Mouse (Mus musculus): Measurements from ENCODE around the gene Tbp. TPM values are rescaled to one million over a fixed set of nuclear protein-coding genes. Genes with fewer than 3 reads are reported as not detected.
"Not testable (repeated sequence)": the region's sequence is repeated elsewhere in the genome, so short reads cannot be mapped to it uniquely, and the experiment has no call there.

Gene Tbp
- polyA plus RNA-seq, 1 experiment from 2014 or later: 70.3 TPM

- WGBS: 56% methylated on average over 3 of the region's 3 CpGs
- Histone ChIP-seq H3K36me3 (ENCODE audit: control insufficient read depth, insufficient read depth, low read length) (peaks cover 8% of the 10 kb centered on the region), H3K4me3 (ENCODE audit: low read depth, low read length) (peak overlapping the region; percentile 71), H3K9ac (ENCODE audit: low read length) (peak overlapping the region; percentile 65; the same call in 1 of the 2 replicates), H3K4me1 (ENCODE audit: control insufficient read depth, insufficient read depth, low read length) (0 out of 2 replicates have a peak, but pooled peaks cover 2% of the 10 kb centered on the region), H3K27me3 (ENCODE audit: control insufficient read depth, insufficient read depth, low read length) (no peaks in the 10 kb centered on the region), H3K4me2 (ENCODE audit: low read depth, severe bottlenecking) (peak overlapping the region; percentile 70), H3K9me3 (ENCODE audit: control insufficient read depth, low read length) (no peaks in the 10 kb centered on the region), H3K27ac (replicated peaks; ENCODE audit: low read depth, low read length) (no peak overlapping the region)
- no peak for DNase-seq (ENCODE audit: low spot score)
- no peak for ATAC-seq (ENCODE audit: insufficient number of reproducible peaks, low FRiP score, low TSS enrichment, low read depth)
Measured at GRCm38 (mm10) chr17:15527811-15528136, 28.1 kb downstream of the Tbp start.

- H3K36me3 ChIP-seq (ENCODE audit: control insufficient read depth, insufficient read depth, low read length): peaks cover 8% of the 10 kb centered on the region
- H3K27me3 ChIP-seq (ENCODE audit: control insufficient read depth, insufficient read depth, low read length): no peaks in the 10 kb centered on the region
- H3K4me1 ChIP-seq (ENCODE audit: control insufficient read depth, insufficient read depth, low read length): 0 out of 2 replicates have a peak, but pooled peaks cover 2% of the 10 kb centered on the region
- ATAC-seq (ENCODE audit: insufficient number of reproducible peaks, low FRiP score, low TSS enrichment, low read depth): no peak
- no peak overlapping the region for H3K9ac ChIP-seq (ENCODE audit: low read length)
- DNase-seq (ENCODE audit: low spot score): no peak
- H3K9me3 ChIP-seq (ENCODE audit: control insufficient read depth, low read length): no peaks in the 10 kb centered on the region
- no peak overlapping the region for H3K27ac ChIP-seq (replicated peaks; ENCODE audit: low read depth, low read length)
- WGBS: 80% methylated on average over 2 of the region's 2 CpGs
- no peak overlapping the region for H3K4me3 ChIP-seq (ENCODE audit: low read depth, low read length)
- H3K4me2 ChIP-seq (ENCODE audit: low read depth, severe bottlenecking): no peak overlapping the region
Measured at GRCm38 (mm10) chr17:15528887-15529286, 29.2 kb downstream of the Tbp start.

GRCm38 (mm10) chr17:15530141-15530540 is 30.5 kb downstream of the Tbp start:
- DNase-seq (ENCODE audit: low spot score) (no peak), ATAC-seq (ENCODE audit: insufficient number of reproducible peaks, low FRiP score, low TSS enrichment, low read depth) (no peak)
- no peak overlapping the region for H3K4me3 ChIP-seq (ENCODE audit: low read depth, low read length)
- no peak overlapping the region for H3K9ac ChIP-seq (ENCODE audit: low read length)
- WGBS: 14% methylated on average over 5 of the region's 5 CpGs
- H3K36me3 ChIP-seq (ENCODE audit: control insufficient read depth, insufficient read depth, low read length): no peaks in the 10 kb centered on the region
- no peaks in the 10 kb centered on the region for H3K27me3 ChIP-seq (ENCODE audit: control insufficient read depth, insufficient read depth, low read length)
- H3K9me3 ChIP-seq (ENCODE audit: control insufficient read depth, low read length): no peaks in the 10 kb centered on the region
- no peak overlapping the region for H3K27ac ChIP-seq (replicated peaks; ENCODE audit: low read depth, low read length)
- 0 out of 2 replicates have a peak, but pooled peaks cover 2% of the 10 kb centered on the region for H3K4me1 ChIP-seq (ENCODE audit: control insufficient read depth, insufficient read depth, low read length)
- no peak overlapping the region for H3K4me2 ChIP-seq (ENCODE audit: low read depth, severe bottlenecking)

GRCm38 (mm10) chr17:15535162-15535800 is 35.6 kb downstream of the Tbp start:
- H3K36me3 ChIP-seq (ENCODE audit: control insufficient read depth, insufficient read depth, low read length): no peaks in the 10 kb centered on the region
- DNase-seq (ENCODE audit: low spot score) (no peak), ATAC-seq (ENCODE audit: insufficient number of reproducible peaks, low FRiP score, low TSS enrichment, low read depth) (no peak)
- WGBS: 65% methylated on average over 11 of the region's 11 CpGs
- no peak overlapping the region for H3K9ac ChIP-seq (ENCODE audit: low read length)
- H3K4me3 ChIP-seq (ENCODE audit: low read depth, low read length): no peak overlapping the region
- peaks cover 9% of the 10 kb centered on the region for H3K27me3 ChIP-seq (ENCODE audit: control insufficient read depth, insufficient read depth, low read length)
- no peak overlapping the region for H3K4me2 ChIP-seq (ENCODE audit: low read depth, severe bottlenecking)
- H3K4me1 ChIP-seq (ENCODE audit: control insufficient read depth, insufficient read depth, low read length): no peaks in the 10 kb centered on the region
- no peak overlapping the region for H3K27ac ChIP-seq (replicated peaks; ENCODE audit: low read depth, low read length)
- H3K9me3 ChIP-seq (ENCODE audit: control insufficient read depth, low read length): no peaks in the 10 kb centered on the region

- Histone ChIP-seq H3K9ac (ENCODE audit: low read length) (no peak overlapping the region), H3K36me3 (ENCODE audit: control insufficient read depth, insufficient read depth, low read length) (no peaks in the 10 kb centered on the region), H3K4me2 (ENCODE audit: low read depth, severe bottlenecking) (peak overlapping the region; percentile 88), H3K27ac (replicated peaks; ENCODE audit: low read depth, low read length) (no peak overlapping the region), H3K27me3 (ENCODE audit: control insufficient read depth, insufficient read depth, low read length) (peaks cover 9% of the 10 kb centered on the region), H3K4me3 (ENCODE audit: low read depth, low read length) (peak overlapping the region; percentile 41), H3K9me3 (ENCODE audit: control insufficient read depth, low read length) (no peaks in the 10 kb centered on the region), H3K4me1 (ENCODE audit: control insufficient read depth, insufficient read depth, low read length) (no peaks in the 10 kb centered on the region)
- WGBS: 19% methylated on average over 8 of the region's 8 CpGs
- DNase-seq (ENCODE audit: low spot score): no peak
- ATAC-seq (ENCODE audit: insufficient number of reproducible peaks, low FRiP score, low TSS enrichment, low read depth): no peak
Measured at GRCm38 (mm10) chr17:15535943-15536342, 36.3 kb downstream of the Tbp start.

- Histone ChIP-seq H3K9me3 (ENCODE audit: control insufficient read depth, low read length) (no peaks in the 10 kb centered on the region), H3K9ac (ENCODE audit: low read length) (peak overlapping the region; percentile 47), H3K4me2 (ENCODE audit: low read depth, severe bottlenecking) (peak overlapping the region; percentile 88), H3K4me3 (ENCODE audit: low read depth, low read length) (peak overlapping the region; percentile 41), H3K27ac (replicated peaks; ENCODE audit: low read depth, low read length) (no peak overlapping the region), H3K27me3 (ENCODE audit: control insufficient read depth, insufficient read depth, low read length) (peaks cover 9% of the 10 kb centered on the region), H3K36me3 (ENCODE audit: control insufficient read depth, insufficient read depth, low read length) (no peaks in the 10 kb centered on the region), H3K4me1 (ENCODE audit: control insufficient read depth, insufficient read depth, low read length) (no peaks in the 10 kb centered on the region)
- WGBS: under 1% methylated on average over 33 of the region's 33 CpGs
- ATAC-seq (ENCODE audit: insufficient number of reproducible peaks, low FRiP score, low TSS enrichment, low read depth): no peak
- peak; percentile 55 for DNase-seq (ENCODE audit: low spot score)
Measured at GRCm38 (mm10) chr17:15536457-15536904, 36.8 kb downstream of the Tbp start.

GRCm38 (mm10) chr17:15540309-15540708 is 40.6 kb downstream of the Tbp start:
- H3K27ac ChIP-seq (replicated peaks; ENCODE audit: low read depth, low read length): no peak overlapping the region
- no peaks in the 10 kb centered on the region for H3K36me3 ChIP-seq (ENCODE audit: control insufficient read depth, insufficient read depth, low read length)
- peaks cover 9% of the 10 kb centered on the region for H3K27me3 ChIP-seq (ENCODE audit: control insufficient read depth, insufficient read depth, low read length)
- no peaks in the 10 kb centered on the region for H3K4me1 ChIP-seq (ENCODE audit: control insufficient read depth, insufficient read depth, low read length)
- WGBS: 80% methylated on average over 4 of the region's 4 CpGs
- H3K9me3 ChIP-seq (ENCODE audit: control insufficient read depth, low read length): no peaks in the 10 kb centered on the region
- DNase-seq (ENCODE audit: low spot score) (no peak), ATAC-seq (ENCODE audit: insufficient number of reproducible peaks, low FRiP score, low TSS enrichment, low read depth) (no peak)
- no peak overlapping the region for H3K4me3 ChIP-seq (ENCODE audit: low read depth, low read length)
- H3K4me2 ChIP-seq (ENCODE audit: low read depth, severe bottlenecking): no peak overlapping the region
- H3K9ac ChIP-seq (ENCODE audit: low read length): no peak overlapping the region

GRCm38 (mm10) chr17:15543868-15544267 is 44.2 kb downstream of the Tbp start:
- H3K4me1 ChIP-seq (ENCODE audit: control insufficient read depth, insufficient read depth, low read length); H3K4me2 ChIP-seq (ENCODE audit: low read depth, severe bottlenecking); H3K4me3 ChIP-seq (ENCODE audit: low read depth, low read length); ATAC-seq (ENCODE audit: insufficient number of reproducible peaks, low FRiP score, low TSS enrichment, low read depth); H3K27ac ChIP-seq (replicated peaks; ENCODE audit: low read depth, low read length); DNase-seq (ENCODE audit: low spot score); H3K9me3 ChIP-seq (ENCODE audit: control insufficient read depth, low read length); H3K9ac ChIP-seq (ENCODE audit: low read length); H3K27me3 ChIP-seq (ENCODE audit: control insufficient read depth, insufficient read depth, low read length); H3K36me3 ChIP-seq (ENCODE audit: control insufficient read depth, insufficient read depth, low read length): not testable (repeated sequence)
- WGBS: 77% methylated on average over 2 of the region's 4 CpGs

- no peak overlapping the region for H3K4me3 ChIP-seq (ENCODE audit: low read depth, low read length)
- ATAC-seq (ENCODE audit: insufficient number of reproducible peaks, low FRiP score, low TSS enrichment, low read depth) (no peak), DNase-seq (ENCODE audit: low spot score) (no peak)
- WGBS: 81% methylated on average over 4 of the region's 4 CpGs
- H3K4me1 ChIP-seq (ENCODE audit: control insufficient read depth, insufficient read depth, low read length): no peaks in the 10 kb centered on the region
- H3K27me3 ChIP-seq (ENCODE audit: control insufficient read depth, insufficient read depth, low read length): no peaks in the 10 kb centered on the region
- H3K9me3 ChIP-seq (ENCODE audit: control insufficient read depth, low read length): no peaks in the 10 kb centered on the region
- no peak overlapping the region for H3K27ac ChIP-seq (replicated peaks; ENCODE audit: low read depth, low read length)
- no peak overlapping the region for H3K4me2 ChIP-seq (ENCODE audit: low read depth, severe bottlenecking)
- no peak overlapping the region for H3K9ac ChIP-seq (ENCODE audit: low read length)
- H3K36me3 ChIP-seq (ENCODE audit: control insufficient read depth, insufficient read depth, low read length): no peaks in the 10 kb centered on the region
Measured at GRCm38 (mm10) chr17:15546440-15546839, 46.8 kb downstream of the Tbp start.

Measured in limb, embryonic 11.5 days (tissue).